Mouse (Mus musculus) liver (tissue): ENCODE data around the gene Rassf6.

Experiments
- DNase-seq: peaks from one replicate; pipeline ENCODE4 v3.0.0-alpha.2; 2020; ENCODE audit warnings: mixed read lengths

Gene Rassf6

GRCm38 (mm10) chr5:90640286-90641217 is at the start of gene Rassf6:
Gene Rassf6, minus strand, starts transcription at chr5:90640657.
- DNase-seq = peak; percentile 69

- peak; percentile 33 for DNase-seq
Measured at GRCm38 (mm10) chr5:90689426-90690128, 49.1 kb upstream of the Rassf6 start.

GRCm38 (mm10) chr5:90687913-90688312 is 47.5 kb upstream of the Rassf6 start:
- no peak for DNase-seq

- no peak for DNase-seq
Measured at GRCm38 (mm10) chr5:90684994-90685393, 44.5 kb upstream of the Rassf6 start.

GRCm38 (mm10) chr5:90681842-90682241 is 41.4 kb upstream of the Rassf6 start:
- no peak for DNase-seq

- DNase-seq = no peak
Measured at GRCm38 (mm10) chr5:90677560-90677959, 37.1 kb upstream of the Rassf6 start.

GRCm38 (mm10) chr5:90661852-90662251 is 21.4 kb upstream of the Rassf6 start:
- DNase-seq = no peak

- DNase-seq = no peak
Measured at GRCm38 (mm10) chr5:90661436-90661835, 21.0 kb upstream of the Rassf6 start.

GRCm38 (mm10) chr5:90660411-90660810 is 20.0 kb upstream of the Rassf6 start:
- no peak for DNase-seq

- DNase-seq = no peak
Measured at GRCm38 (mm10) chr5:90656681-90657080, 16.2 kb upstream of the Rassf6 start.

GRCm38 (mm10) chr5:90655891-90656290 is 15.4 kb upstream of the Rassf6 start:
- DNase-seq = no peak

- no peak for DNase-seq
Measured at GRCm38 (mm10) chr5:90654798-90655197, 14.3 kb upstream of the Rassf6 start.

GRCm38 (mm10) chr5:90652724-90653123 is 12.3 kb upstream of the Rassf6 start:
- no peak for DNase-seq

- DNase-seq = no peak
Measured at GRCm38 (mm10) chr5:90650466-90651150, 10.2 kb upstream of the Rassf6 start.

GRCm38 (mm10) chr5:90647473-90647872 is 7.0 kb upstream of the Rassf6 start:
- no peak for DNase-seq

GRCm38 (mm10) chr5:90646398-90646797 is 5.9 kb upstream of the Rassf6 start:
- no peak for DNase-seq

- DNase-seq = no peak
Measured at GRCm38 (mm10) chr5:90645579-90645978, 5.1 kb upstream of the Rassf6 start.

GRCm38 (mm10) chr5:90641218-90641610 is 757 bp upstream of the Rassf6 start:
- DNase-seq = no peak

- no peak for DNase-seq
Measured at GRCm38 (mm10) chr5:90634885-90635284, 5.6 kb downstream of the Rassf6 start.

GRCm38 (mm10) chr5:90628530-90628929 is 11.9 kb downstream of the Rassf6 start:
- no peak for DNase-seq

- DNase-seq = no peak
Measured at GRCm38 (mm10) chr5:90628011-90628410, 12.4 kb downstream of the Rassf6 start.

- DNase-seq = no peak
Measured at GRCm38 (mm10) chr5:90627423-90627822, 13.0 kb downstream of the Rassf6 start.

GRCm38 (mm10) chr5:90624708-90625425 is 15.6 kb downstream of the Rassf6 start:
- no peak for DNase-seq
